Mouse (Mus musculus): ENCODE data around the gene Hexdc.

DNA sequence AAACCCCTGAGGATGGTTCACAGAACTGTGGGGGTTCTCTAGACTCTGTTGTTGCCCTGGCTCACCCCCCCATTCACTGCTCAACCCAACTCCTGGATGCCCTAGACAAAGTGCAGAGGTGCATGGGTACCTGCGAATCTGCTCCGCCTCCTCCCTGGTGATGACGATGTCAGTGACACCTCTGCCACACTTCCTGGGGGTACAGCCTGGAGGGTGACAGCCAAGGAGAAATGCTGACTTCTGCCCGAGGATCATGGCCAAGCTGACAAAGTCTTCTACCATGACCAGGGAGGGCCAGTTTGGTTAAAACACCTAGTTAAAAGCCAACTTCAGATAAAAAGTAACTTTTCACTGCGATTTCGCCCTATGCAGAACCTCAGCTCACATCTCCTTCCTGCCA, 3.5 kb upstream of the Hexdc start:
- TF ChIP-seq CTCF (IDR thresholded peaks at IDR 0.05; ENCODE audit: control insufficient read depth, insufficient read depth, low read length), result no peak
- no peak for TF ChIP-seq POLR2A (IDR thresholded peaks at IDR 0.05; ENCODE audit: borderline replicate concordance, control insufficient read depth, low read depth, low read length)
